ENCODE assay signal across 11 mouse cellular contexts in genomic region chr5:65045642-65046370, GRCm38 (mm10). TPM values are rescaled to one million over a fixed set of nuclear protein-coding genes. Genes with fewer than 3 reads are reported as not detected.
A peak's percentile ranks its signal among the peaks of the same experiment; 100 is the strongest.
DNase-seq lines count a peak whose midpoint lies in the region; TF ChIP-seq lines count a peak whose summit lies in the region.
"Had no signal": no experiment of that assay in that cellular context is flagged by ENCODE, and none has a peak within 500 bp of the region (broad histone marks: within the 10 kb centered on the region; RNA-seq: fewer than 3 reads in every experiment).

No protein-coding gene starts in this region.

- no peak overlapping the region for H3K9ac ChIP-seq in liver, adult 2 months (ENCODE audit: low read depth, low read length)
- H3K9ac ChIP-seq: lung, embryonic 14.5 days had no signal

- 36% methylated on average over 6 of the region's 6 CpGs for WGBS in liver, adult 2 months

- peak; percentile 71 to 89 for DNase-seq in adrenal gland, adult (ENCODE audit: inconsistent age in 2 of 2, low spot score in 1 of 2)
- no peak for DNase-seq in adrenal gland, postnatal 4 days (ENCODE audit: low spot score in 2 of 2)
- peak; percentile 97 for DNase-seq in liver, adult 2 months (ENCODE audit: extremely low read depth, low read depth, low spot score)
- no peak for DNase-seq in liver
- peak; percentile 59 for DNase-seq in brain, embryonic 18.5 days (ENCODE audit: low read depth, low spot score)
- peak; percentile 31 for DNase-seq in fibroblast of lung, adult 2 months (ENCODE audit: low read depth)
- no peak for DNase-seq in right cerebral cortex, postnatal 4 days
- no peak for DNase-seq in spleen, adult 18-20 months
- DNase-seq: embryo, embryonic 11 days; lung, embryonic 14.5 days had no signal

- H3K4me1 ChIP-seq in liver, adult 2 months (ENCODE audit: control insufficient read depth, insufficient read depth, low read length): peaks cover 3% of the 10 kb centered on the region; the same call in 1 of the 2 replicates

- no peak for TF ChIP-seq POLR2A in liver, adult 2 months (IDR thresholded peaks at IDR 0.05; ENCODE audit: extremely low read depth, insufficient read depth, low read length)

- H3K79me2 ChIP-seq in liver, adult 2 months (ENCODE audit: control insufficient read depth, insufficient read depth, low read length): no peaks in the 10 kb centered on the region

- H3K27me3 ChIP-seq in liver, adult 2 months (ENCODE audit: control insufficient read depth, insufficient read depth, low read length): no peaks in the 10 kb centered on the region

- H3K27ac ChIP-seq in liver, adult 2 months (replicated peaks; ENCODE audit: insufficient read depth, low read depth, low read length): no peak overlapping the region

- TF ChIP-seq CTCF in liver, adult 2 months (IDR thresholded peaks at IDR 0.05; ENCODE audit: low read depth, low read length): no peak

- H3K4me3 ChIP-seq in liver, adult 2 months (ENCODE audit: insufficient read depth, low read depth, low read length): no peak overlapping the region

- H3K36me3 ChIP-seq in liver, adult 2 months (ENCODE audit: control insufficient read depth, insufficient read depth, low read length): no peaks in the 10 kb centered on the region

RNA-seq across cellular contexts. Expression of gene Tmem156, which starts 46.1 kb away (rescaled TPM):
- under 1 TPM; 0.22 to 0.54 TPM for total RNA-seq in adrenal gland, postnatal 4 days (2021)
- total RNA-seq in liver, adult 2 months (2014; rRNA removed): 0.40 and 0.65 TPM in 2 replicates
- polyA plus RNA-seq in liver, adult 2 months (2012; rRNA removed): not detected in 2 replicates
- total RNA-seq: heart, postnatal 25 days had no signal

Comparison
In these comparisons a context has a peak if more than half of its experiments do, and no peak if none do; other contexts are left out.
1. DNase-seq: peak in adrenal gland, adult (2 of 2), liver, adult 2 months (single experiment), brain, embryonic 18.5 days (single experiment) and fibroblast of lung, adult 2 months (single experiment); none in adrenal gland, postnatal 4 days (0 of 2), liver (single experiment), right cerebral cortex, postnatal 4 days (single experiment) and spleen, adult 18-20 months (0 of 2).